Mouse (Mus musculus) lung, adult 2 months (tissue): ENCODE results near the gene Wnt5b. TPM values are rescaled to one million over a fixed set of nuclear protein-coding genes. Genes with fewer than 3 reads are reported as not detected.

Source experiments
- DNase-seq: peaks from one replicate; pipeline ENCODE4 v3.0.0; 2022
- H3K4me1 ChIP-seq: fragments of 200-500 bp; 2 replicates; pipeline ENCODE4 v1.6.1; 2011; ENCODE audit warnings: low read length; ENCODE audit not compliant: control insufficient read depth, insufficient read depth
- H3K4me3 ChIP-seq: fragments of 200-500 bp; replicated peaks from 2 replicates; pipeline ENCODE3; 2011; ENCODE audit warnings: low read depth, mild to moderate bottlenecking, control low read depth, low read length; ENCODE audit errors: extremely low read depth
- CTCF ChIP-seq: fragments of 200-500 bp; IDR thresholded peaks from 2 replicates; pipeline ENCODE4 v1.5.1; 2011; ENCODE audit warnings: mild to moderate bottlenecking, low read length, control low read depth; ENCODE audit not compliant: insufficient read depth
- POLR2A ChIP-seq: fragments of 200-500 bp; IDR thresholded peaks from 2 replicates; pipeline ENCODE4 v1.6.1; 2011; ENCODE audit warnings: low read depth, mild to moderate bottlenecking, control low read depth, low read length, borderline replicate concordance; ENCODE audit errors: extremely low read depth
- WGBS: fragments of 180-500 bp; shearing (Covaris S2); methylation state at CpG from one replicate; pipeline ENCODE4 v1.1.7; 2018; 5-methylcytosine and 5-hydroxymethylcytosine counted together
- polyA plus RNA-seq: library from polyadenylated mRNA; depleted of rRNA; stranded (reverse); fragments of >200 nt; gene quantifications from 2 replicates; pipeline ENCODE4 v1.2.3, GENCODE M21; 2012

Gene Wnt5b
- polyA plus RNA-seq, 1 experiment: 3.2 TPM

DNA sequence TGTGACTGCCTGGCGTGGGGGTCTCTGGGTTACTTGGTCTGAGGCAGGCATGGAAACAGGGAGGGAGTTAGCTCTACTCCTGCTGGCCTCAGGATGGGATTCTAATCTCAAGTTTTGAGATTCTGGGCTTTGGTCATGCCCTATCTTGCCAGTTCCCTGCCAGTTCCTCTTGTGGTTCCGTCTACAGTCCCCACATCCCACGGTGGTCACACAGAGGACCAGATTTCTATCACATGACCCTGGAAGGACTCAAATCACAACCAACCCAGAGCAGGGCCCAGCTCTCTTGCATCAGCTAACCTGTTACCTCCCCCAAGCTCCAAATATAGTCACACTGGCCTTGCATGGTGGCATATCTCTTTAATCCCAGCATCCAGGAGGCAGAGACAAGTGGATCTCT, 14.5 kb downstream of the Wnt5b start:
- TF ChIP-seq POLR2A (no peak), CTCF (no peak)
- H3K4me1 ChIP-seq: no peaks in the 10 kb centered on the region
- 79% methylated on average over 3 of the region's 3 CpGs for WGBS

GRCm38 (mm10) chr6:119526498-119526897, 17.6 kb downstream of the Wnt5b start:
- TF ChIP-seq CTCF (no peak), POLR2A (no peak)
- 52% methylated on average over 5 of the region's 5 CpGs for WGBS
- Histone ChIP-seq H3K4me1 (no peaks in the 10 kb centered on the region), H3K4me3 (no peak overlapping the region)
- DNase-seq: no peak

More for the DNA sequence above, 14.5 kb downstream of the Wnt5b start:
- no peak overlapping the region for H3K4me3 ChIP-seq
- DNase-seq: no peak

GRCm38 (mm10) chr6:119521931-119522391, 22.2 kb downstream of the Wnt5b start:
- Histone ChIP-seq H3K4me1 (no peaks in the 10 kb centered on the region), H3K4me3 (no peak overlapping the region)
- TF ChIP-seq POLR2A (no peak), CTCF (no peak)
- DNase-seq: no peak
- 31% methylated on average over 3 of the region's 3 CpGs for WGBS

DNA sequence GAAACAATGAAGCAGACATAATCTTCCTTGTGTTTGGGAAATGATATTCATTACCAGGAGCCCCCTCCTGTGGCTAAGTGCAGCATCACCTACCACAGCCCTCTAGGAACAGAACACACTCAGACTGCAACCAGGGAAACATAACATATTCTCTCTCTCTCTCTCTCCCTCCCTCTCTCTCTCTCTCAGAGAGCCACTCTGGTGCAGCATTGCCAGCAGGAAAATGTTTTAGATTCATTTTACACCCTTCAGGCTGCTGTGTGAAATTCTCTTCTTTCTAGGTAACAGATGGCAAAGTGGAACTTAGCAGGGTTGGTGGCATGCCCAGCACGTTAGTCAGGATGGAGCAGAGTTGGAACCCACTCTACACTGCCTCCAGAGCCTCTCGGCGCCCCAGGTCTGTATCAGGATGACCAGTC, 22.7 kb downstream of the Wnt5b start:
- WGBS: 77% methylated on average over 3 of the region's 3 CpGs

GRCm38 (mm10) chr6:119520731-119521130, 23.4 kb downstream of the Wnt5b start:
- no peak for DNase-seq

More for the DNA sequence above, 22.7 kb downstream of the Wnt5b start:
- TF ChIP-seq POLR2A: no peak
- TF ChIP-seq CTCF: no peak
- DNase-seq: no peak
- Histone ChIP-seq H3K4me1 (no peaks in the 10 kb centered on the region), H3K4me3 (no peak overlapping the region)

DNA sequence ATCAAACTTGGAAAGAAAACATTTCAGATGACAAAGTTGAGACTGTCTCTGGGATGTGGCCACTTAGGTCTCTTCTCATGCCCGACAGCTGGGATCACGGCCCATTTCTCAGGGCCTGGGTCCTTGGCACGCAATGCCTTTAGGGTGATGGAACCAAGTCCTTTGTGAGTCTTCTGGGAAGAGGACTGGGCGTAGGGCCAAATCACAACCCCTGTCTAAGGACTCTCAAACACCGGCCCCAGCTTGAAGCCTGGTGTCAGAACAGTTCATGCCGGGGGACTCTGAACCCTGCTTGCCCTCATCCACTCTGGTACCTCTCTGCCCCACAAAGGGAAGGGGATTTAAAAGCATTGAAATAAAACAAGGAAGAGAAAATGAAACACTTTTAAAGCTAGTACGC, 30.1 kb downstream of the Wnt5b start:
- Histone ChIP-seq H3K4me1 (no peaks in the 10 kb centered on the region), H3K4me3 (no peak overlapping the region)
- TF ChIP-seq CTCF: no peak
- TF ChIP-seq POLR2A: no peak
- WGBS: 66% methylated on average over 7 of the region's 7 CpGs
- no peak for DNase-seq

More at GRCm38 (mm10) chr6:119520731-119521130, 23.4 kb downstream of the Wnt5b start:
- TF ChIP-seq CTCF: no peak
- no peak for TF ChIP-seq POLR2A
- Histone ChIP-seq H3K4me3 (no peak overlapping the region), H3K4me1 (no peaks in the 10 kb centered on the region)
- 49% methylated on average over 9 of the region's 9 CpGs for WGBS

DNA sequence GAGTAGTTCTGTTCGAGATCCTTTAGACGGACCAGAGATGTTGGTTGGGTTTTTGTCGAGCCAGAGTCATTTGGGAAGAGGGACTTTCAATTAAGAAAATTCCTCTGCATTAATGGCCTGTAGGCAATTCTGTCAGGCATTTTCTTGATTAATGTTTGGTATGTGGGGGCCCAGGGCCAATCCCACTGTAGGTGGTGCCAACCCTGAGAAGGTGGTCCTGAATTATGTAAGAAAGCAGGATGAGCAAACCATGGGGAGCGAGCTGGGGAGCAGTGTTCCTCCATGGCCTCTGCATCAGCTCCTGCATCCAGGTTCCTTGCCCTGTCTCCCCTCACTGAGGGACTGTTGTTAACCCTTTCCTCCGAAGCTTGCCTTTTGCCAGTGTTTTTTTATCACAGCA, 30.7 kb downstream of the Wnt5b start:
- TF ChIP-seq POLR2A (no peak), CTCF (no peak)
- Histone ChIP-seq H3K4me1 (no peaks in the 10 kb centered on the region), H3K4me3 (no peak overlapping the region)
- WGBS: 85% methylated on average over 5 of the region's 5 CpGs
- DNase-seq: no peak

GRCm38 (mm10) chr6:119512701-119513100, 31.4 kb downstream of the Wnt5b start:
- no peaks in the 10 kb centered on the region for H3K4me1 ChIP-seq
- TF ChIP-seq POLR2A: no peak
- TF ChIP-seq CTCF: no peak
- no peak overlapping the region for H3K4me3 ChIP-seq
- no peak for DNase-seq
- 88% methylated on average over 11 of the region's 11 CpGs for WGBS

GRCm38 (mm10) chr6:119509437-119510037, 34.6 kb downstream of the Wnt5b start:
- TF ChIP-seq POLR2A (no peak), CTCF (no peak)
- Histone ChIP-seq H3K4me1 (no peaks in the 10 kb centered on the region), H3K4me3 (no peak overlapping the region)
- 77% methylated on average over 13 of the region's 13 CpGs for WGBS
- no peak for DNase-seq

DNA sequence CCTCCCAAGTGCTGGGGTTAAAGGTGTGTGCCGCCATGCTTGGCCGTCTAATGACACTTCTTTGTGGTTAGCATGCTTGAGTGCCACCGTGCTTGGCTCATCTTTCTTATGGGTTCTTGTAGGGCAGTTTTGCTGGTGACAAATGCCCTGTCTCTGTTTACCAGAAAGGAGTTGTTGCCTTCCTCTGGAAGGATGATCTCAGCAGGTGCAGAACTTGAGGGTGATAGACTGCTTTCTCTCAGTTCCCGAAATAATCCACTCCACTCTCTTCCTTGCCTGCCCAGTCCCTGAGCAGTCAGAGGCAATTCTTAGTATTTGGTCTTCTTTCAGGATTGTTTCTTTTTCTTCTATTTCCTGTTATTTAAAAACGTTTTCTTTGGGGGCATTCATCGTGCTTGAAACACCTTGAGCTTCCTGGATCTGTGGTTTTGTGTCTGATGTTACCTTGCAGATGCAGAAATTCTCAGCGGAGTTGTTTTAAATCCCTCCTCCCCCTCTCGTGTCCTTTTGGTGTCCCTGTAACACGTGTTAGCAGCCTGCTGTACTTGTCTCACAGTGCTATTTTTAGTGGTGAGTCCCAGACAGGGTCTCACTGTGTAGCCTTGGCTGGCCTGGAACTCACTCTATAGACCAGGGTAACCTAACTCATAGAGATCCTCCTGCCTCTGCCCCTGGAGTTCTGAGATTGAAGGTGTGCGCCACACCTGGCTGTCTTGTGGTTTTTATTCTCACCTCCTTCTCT, 35.3 kb downstream of the Wnt5b start:
- Histone ChIP-seq H3K4me3 (no peak overlapping the region), H3K4me1 (no peaks in the 10 kb centered on the region)
- TF ChIP-seq CTCF: no peak
- TF ChIP-seq POLR2A: no peak
- DNase-seq: no peak
- WGBS: 58% methylated on average over 10 of the region's 10 CpGs

GRCm38 (mm10) chr6:119508221-119508620, 35.9 kb downstream of the Wnt5b start:
- H3K4me3 ChIP-seq: no peak overlapping the region
- no peak for DNase-seq
- no peaks in the 10 kb centered on the region for H3K4me1 ChIP-seq
- 91% methylated on average over 6 of the region's 6 CpGs for WGBS
- TF ChIP-seq POLR2A: no peak
- TF ChIP-seq CTCF: no peak
